Mouse (Mus musculus) limb, embryonic 13.5 days (tissue): ENCODE results near the gene Hps4. TPM values are rescaled to one million over a fixed set of nuclear protein-coding genes. Genes with fewer than 3 reads are reported as not detected.

Experiments used
- ATAC-seq: fragments of 200-750 bp; cut with Nextera tagmentation; 2 replicates; pipeline ENCODE4 v1.8.0; 2017; ENCODE audit warnings: low read depth, moderate number of reproducible peaks, moderate TSS enrichment; ENCODE audit not compliant: low FRiP score
- H3K27ac ChIP-seq: fragments of 300-500 bp; sonication (generic); 2 replicates; pipeline ENCODE4 v1.5.1; 2015; ENCODE audit warnings: inconsistent platforms, mild to moderate bottlenecking, moderate library complexity
- H3K27me3 ChIP-seq: fragments of 300-500 bp; sonication (generic); 2 replicates; pipeline ENCODE4 v1.6.1; 2015; ENCODE audit warnings: mild to moderate bottlenecking, inconsistent platforms
- H3K36me3 ChIP-seq: fragments of 300-500 bp; sonication (generic); 2 replicates; pipeline ENCODE4 v1.6.1; 2015; ENCODE audit warnings: inconsistent platforms, mild to moderate bottlenecking, moderate library complexity
- H3K4me1 ChIP-seq: fragments of 300-500 bp; sonication (generic); 2 replicates; pipeline ENCODE4 v1.6.1; 2015; ENCODE audit warnings: inconsistent platforms
- H3K4me2 ChIP-seq: fragments of 300-500 bp; sonication (generic); replicated peaks from 2 replicates; pipeline ENCODE4 v1.6.1; 2015; ENCODE audit warnings: inconsistent platforms, mild to moderate bottlenecking, moderate library complexity
- H3K4me3 ChIP-seq: fragments of 300-500 bp; sonication (generic); 2 replicates; pipeline ENCODE4 v1.5.1; 2015; ENCODE audit warnings: moderate library complexity, mild to moderate bottlenecking, inconsistent platforms
- H3K9ac ChIP-seq: fragments of 300-500 bp; sonication (generic); 2 replicates; pipeline ENCODE4 v1.6.1; 2015; ENCODE audit warnings: mild to moderate bottlenecking, inconsistent platforms
- H3K9me3 ChIP-seq: fragments of 300-500 bp; sonication (generic); 2 replicates; pipeline ENCODE4 v1.6.1; 2016; ENCODE audit warnings: inconsistent platforms
- WGBS: fragments of 180-500 bp; shearing (Covaris S2); methylation state at CpG from one replicate; pipeline ENCODE4 v1.1.7; 2015; 5-methylcytosine and 5-hydroxymethylcytosine counted together
- polyA plus RNA-seq: library from polyadenylated mRNA; unstranded; fragments of >200 nt; fragmentation: Nextera tagmentation; extraction: Ambion mirVana; gene quantifications from 2 replicates; pipeline ENCODE4 v1.2.1, GENCODE M21; 2015

The Hps4 gene
- 42.5 and 43.6 TPM in 2 replicates for polyA plus RNA-seq

- no peak within 1 kb of the TSS for H3K27ac ChIP-seq
- peaks cover 37% of the 10 kb centered on the region for H3K4me1 ChIP-seq
- ATAC-seq: peak; percentile 71
- peak within 1 kb of the TSS; percentile 86 for H3K9ac ChIP-seq
- WGBS: 3% methylated on average over 50 of the region's 64 CpGs
- H3K4me3 ChIP-seq: peak within 1 kb of the TSS; percentile 97
- H3K9me3 ChIP-seq: no peaks in the 10 kb centered on the region
- no peaks in the 10 kb centered on the region for H3K27me3 ChIP-seq
- peak within 1 kb of the TSS; percentile 84 for H3K4me2 ChIP-seq
- H3K36me3 ChIP-seq: peaks cover 40% of the 10 kb centered on the region
These were observed at the start of gene Hps4, which contains the start of gene Srrd for GRCm38 (mm10) chr5:112342463-112343204. Gene Hps4, plus strand, starts transcription at chr5:112343083. Gene Srrd, minus strand, starts transcription at chr5:112343040.

- Histone ChIP-seq H3K27me3 (no peaks in the 10 kb centered on the region), H3K4me2 (no peak overlapping the region), H3K9ac (no peak overlapping the region), H3K27ac (no peak overlapping the region), H3K36me3 (no peaks in the 10 kb centered on the region), H3K4me3 (no peak overlapping the region), H3K9me3 (no peaks in the 10 kb centered on the region), H3K4me1 (peaks cover 42% of the 10 kb centered on the region)
- no peak for ATAC-seq
- 77% methylated on average over 2 of the region's 2 CpGs for WGBS
These were observed 49.1 kb upstream of the Hps4 start for GRCm38 (mm10) chr5:112293800-112294199.

GRCm38 (mm10) chr5:112294696-112295095 lies 48.2 kb upstream of the Hps4 start:
- no peaks in the 10 kb centered on the region for H3K9me3 ChIP-seq
- H3K27ac ChIP-seq: no peak overlapping the region
- WGBS: 66% methylated on average over 4 of the region's 4 CpGs
- no peak overlapping the region for H3K9ac ChIP-seq
- peaks cover 33% of the 10 kb centered on the region for H3K4me1 ChIP-seq
- H3K36me3 ChIP-seq: no peaks in the 10 kb centered on the region
- no peak for ATAC-seq
- H3K4me3 ChIP-seq: no peak overlapping the region
- H3K4me2 ChIP-seq: no peak overlapping the region
- H3K27me3 ChIP-seq: no peaks in the 10 kb centered on the region

DNA sequence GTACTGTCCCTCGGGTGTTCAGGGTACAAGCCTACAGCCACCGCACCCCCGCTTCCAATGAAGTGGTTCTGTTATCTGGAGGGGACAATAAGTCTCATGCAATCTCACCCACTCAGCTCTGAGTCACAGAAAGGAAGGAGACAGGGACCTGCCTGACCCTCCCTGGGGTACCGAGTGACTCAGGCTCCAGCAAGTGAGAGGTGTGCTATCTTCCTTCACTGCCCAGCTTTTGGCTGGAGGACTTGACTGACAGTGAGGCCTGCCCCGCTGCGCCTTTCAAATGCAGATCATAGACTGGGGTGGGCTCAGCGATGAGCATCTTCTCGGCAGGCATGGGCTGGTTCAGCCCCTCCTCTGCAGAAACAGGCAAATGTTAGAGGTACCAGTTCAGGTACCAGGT lies 47.7 kb upstream of the Hps4 start:
- ATAC-seq: no peak
- Histone ChIP-seq H3K9ac (no peak overlapping the region), H3K27ac (no peak overlapping the region), H3K9me3 (no peaks in the 10 kb centered on the region), H3K4me1 (peaks cover 29% of the 10 kb centered on the region), H3K27me3 (no peaks in the 10 kb centered on the region), H3K4me2 (no peak overlapping the region), H3K4me3 (no peak overlapping the region), H3K36me3 (no peaks in the 10 kb centered on the region)
- 53% methylated on average over 8 of the region's 8 CpGs for WGBS

DNA sequence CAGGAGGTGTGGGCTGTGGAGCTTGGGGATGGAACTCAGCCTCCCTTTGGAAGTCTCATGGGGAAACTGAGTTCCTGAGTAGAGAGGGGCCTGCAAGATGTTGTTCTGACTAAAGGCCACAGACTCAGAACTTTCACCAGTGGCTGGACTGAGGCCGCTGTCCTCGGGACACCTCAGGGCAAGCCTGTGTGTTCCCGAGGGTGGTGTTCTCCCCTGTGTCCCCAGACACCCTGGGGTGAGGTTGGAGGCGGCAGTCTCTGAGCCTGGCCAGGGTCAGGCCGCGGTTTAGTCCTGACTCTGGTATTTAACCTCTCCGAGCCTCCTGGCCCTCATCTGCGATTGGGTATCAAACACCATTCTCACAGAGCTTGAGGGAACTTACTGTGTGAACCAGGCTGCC lies 47.3 kb upstream of the Hps4 start:
- no peak overlapping the region for H3K9ac ChIP-seq
- no peaks in the 10 kb centered on the region for H3K27me3 ChIP-seq
- no peak overlapping the region for H3K4me3 ChIP-seq
- no peaks in the 10 kb centered on the region for H3K9me3 ChIP-seq
- WGBS: 60% methylated on average over 8 of the region's 8 CpGs
- H3K4me1 ChIP-seq: peaks cover 25% of the 10 kb centered on the region
- no peak for ATAC-seq
- no peak overlapping the region for H3K4me2 ChIP-seq
- H3K27ac ChIP-seq: no peak overlapping the region
- H3K36me3 ChIP-seq: no peaks in the 10 kb centered on the region

GRCm38 (mm10) chr5:112296404-112297181 lies 46.3 kb upstream of the Hps4 start:
- peaks cover 22% of the 10 kb centered on the region for H3K4me1 ChIP-seq
- WGBS: 70% methylated on average over 6 of the region's 6 CpGs
- H3K4me3 ChIP-seq: no peak overlapping the region
- H3K9me3 ChIP-seq: no peaks in the 10 kb centered on the region
- no peak for ATAC-seq
- H3K4me2 ChIP-seq: no peak overlapping the region
- no peaks in the 10 kb centered on the region for H3K27me3 ChIP-seq
- H3K9ac ChIP-seq: no peak overlapping the region
- no peaks in the 10 kb centered on the region for H3K36me3 ChIP-seq
- no peak overlapping the region for H3K27ac ChIP-seq

DNA sequence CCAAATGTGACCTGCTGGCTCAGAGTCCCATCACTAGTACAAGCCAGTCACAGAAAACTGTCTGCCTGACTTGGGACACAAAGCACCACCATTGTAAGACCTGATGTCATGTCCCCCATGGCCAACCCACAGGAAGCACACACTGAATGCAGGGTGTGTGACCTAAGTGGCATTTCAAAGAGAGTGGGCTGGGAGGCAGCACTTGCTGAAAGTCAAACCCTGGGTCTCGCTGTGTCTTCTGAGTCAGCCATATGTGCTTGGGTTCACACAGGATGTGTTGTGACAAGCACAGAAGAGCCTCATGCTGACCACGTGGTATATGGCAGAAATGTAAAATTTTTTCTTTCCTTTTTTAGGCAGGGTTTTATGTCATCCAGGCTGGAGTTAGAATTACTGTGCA lies 45.6 kb upstream of the Hps4 start:
- peaks cover 22% of the 10 kb centered on the region for H3K4me1 ChIP-seq
- no peak overlapping the region for H3K4me3 ChIP-seq
- no peak overlapping the region for H3K9ac ChIP-seq
- no peaks in the 10 kb centered on the region for H3K9me3 ChIP-seq
- H3K36me3 ChIP-seq: no peaks in the 10 kb centered on the region
- no peaks in the 10 kb centered on the region for H3K27me3 ChIP-seq
- no peak overlapping the region for H3K4me2 ChIP-seq
- no peak overlapping the region for H3K27ac ChIP-seq
- ATAC-seq: no peak
- 84% methylated on average over 2 of the region's 2 CpGs for whole genome bisulfite sequencing

DNA sequence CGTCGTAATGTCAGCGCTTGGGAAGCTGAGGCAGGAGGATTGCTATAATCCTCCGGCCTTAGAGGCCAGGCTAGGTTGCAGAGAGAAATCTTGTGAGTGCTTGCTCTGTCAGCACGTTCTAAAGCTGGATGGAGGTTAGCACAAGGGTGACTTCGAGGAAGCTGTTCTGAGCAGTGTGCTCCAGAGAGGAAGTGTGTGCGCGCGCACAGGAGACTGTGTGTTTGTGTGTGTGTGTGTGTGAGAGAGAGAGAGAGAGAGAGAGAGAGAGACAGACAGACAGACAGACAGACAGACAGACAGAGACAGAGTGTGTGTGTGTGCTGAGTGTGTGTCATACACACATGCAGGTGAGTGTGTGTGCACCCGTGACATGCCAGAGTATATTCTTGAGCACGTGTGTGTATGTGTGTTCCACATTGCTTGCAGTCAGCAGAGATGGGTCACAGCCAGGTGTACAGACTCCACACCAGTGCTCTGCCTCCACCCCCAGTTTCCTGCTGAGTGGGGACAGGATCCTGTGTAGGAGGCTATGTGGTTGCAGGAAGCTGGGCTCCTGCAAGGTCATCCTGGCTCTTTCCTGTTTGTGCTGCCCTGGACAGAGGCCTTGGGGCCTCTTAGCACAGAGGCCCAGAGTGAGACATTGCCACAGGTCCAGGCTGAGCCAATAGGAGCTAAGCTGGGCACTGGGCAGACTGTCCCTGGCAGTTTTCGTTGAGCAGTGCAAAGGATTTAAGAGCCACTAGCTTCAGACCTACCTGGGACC lies 44.5 kb upstream of the Hps4 start:
- no peak overlapping the region for H3K9ac ChIP-seq
- H3K27me3 ChIP-seq: no peaks in the 10 kb centered on the region
- WGBS: 88% methylated on average over 12 of the region's 12 CpGs
- H3K9me3 ChIP-seq: no peaks in the 10 kb centered on the region
- ATAC-seq: no peak
- H3K4me1 ChIP-seq: peaks cover 22% of the 10 kb centered on the region
- H3K4me3 ChIP-seq: no peak overlapping the region
- no peak overlapping the region for H3K27ac ChIP-seq
- H3K4me2 ChIP-seq: no peak overlapping the region
- H3K36me3 ChIP-seq: no peaks in the 10 kb centered on the region

DNA sequence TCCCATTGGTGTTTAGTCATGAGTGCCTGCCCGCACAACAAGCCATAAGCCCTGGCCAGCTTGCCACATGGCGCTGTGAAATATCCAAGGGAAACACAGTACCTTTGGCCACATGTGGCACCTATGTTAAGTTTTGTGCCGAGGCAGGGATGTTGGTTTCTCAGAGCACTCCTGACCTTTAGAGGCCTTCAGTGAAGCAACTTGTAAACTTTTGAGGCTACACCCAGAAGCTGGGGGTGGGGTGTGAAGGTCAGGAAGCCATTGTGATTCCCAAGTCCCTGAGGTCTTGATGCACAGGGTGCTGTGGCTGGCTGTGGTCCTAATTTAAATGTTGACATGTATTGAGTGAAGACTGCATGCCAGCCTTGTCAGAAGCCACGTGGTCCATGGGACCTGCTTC lies 43.5 kb upstream of the Hps4 start:
- 81% methylated on average over 4 of the region's 4 CpGs for WGBS
- no peak for ATAC-seq
- 0 out of 2 replicates have a peak, but pooled peaks cover 3% of the 10 kb centered on the region for H3K36me3 ChIP-seq
- H3K27me3 ChIP-seq: no peaks in the 10 kb centered on the region
- no peaks in the 10 kb centered on the region for H3K9me3 ChIP-seq
- 0 out of 2 replicates have a peak overlapping the region, but pooled peaks have one; percentile 6 for H3K27ac ChIP-seq
- H3K4me1 ChIP-seq: peaks cover 16% of the 10 kb centered on the region
- H3K4me3 ChIP-seq: no peak overlapping the region
- H3K9ac ChIP-seq: no peak overlapping the region
- no peak overlapping the region for H3K4me2 ChIP-seq

DNA sequence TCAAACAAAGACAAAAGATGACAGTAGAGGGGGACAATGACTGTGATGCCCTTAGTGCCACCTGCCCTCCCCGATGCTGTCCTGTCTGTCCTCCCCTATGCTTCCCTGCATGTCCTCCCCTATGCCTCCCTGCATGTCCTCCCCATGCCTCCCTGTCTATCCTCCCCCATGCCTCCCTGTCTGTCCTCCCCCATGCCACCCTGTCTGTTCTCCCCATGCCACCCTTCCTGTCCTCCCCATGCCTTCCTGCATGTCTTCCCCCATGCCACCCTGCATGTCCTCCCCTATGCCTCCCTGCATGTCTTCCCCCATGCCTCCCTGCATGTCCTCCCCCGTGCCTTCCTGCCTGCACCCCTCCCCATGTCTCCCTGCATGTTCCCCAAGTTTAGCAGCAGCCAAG lies 42.8 kb upstream of the Hps4 start:
- 90% methylated on average over 2 of the region's 2 CpGs for WGBS
- Histone ChIP-seq H3K4me1 (peaks cover 9% of the 10 kb centered on the region), H3K27me3 (no peaks in the 10 kb centered on the region), H3K4me2 (no peak overlapping the region), H3K9me3 (no peaks in the 10 kb centered on the region), H3K36me3 (peaks cover 7% of the 10 kb centered on the region), H3K4me3 (no peak overlapping the region), H3K9ac (no peak overlapping the region), H3K27ac (no peak overlapping the region)
- no peak for ATAC-seq

DNA sequence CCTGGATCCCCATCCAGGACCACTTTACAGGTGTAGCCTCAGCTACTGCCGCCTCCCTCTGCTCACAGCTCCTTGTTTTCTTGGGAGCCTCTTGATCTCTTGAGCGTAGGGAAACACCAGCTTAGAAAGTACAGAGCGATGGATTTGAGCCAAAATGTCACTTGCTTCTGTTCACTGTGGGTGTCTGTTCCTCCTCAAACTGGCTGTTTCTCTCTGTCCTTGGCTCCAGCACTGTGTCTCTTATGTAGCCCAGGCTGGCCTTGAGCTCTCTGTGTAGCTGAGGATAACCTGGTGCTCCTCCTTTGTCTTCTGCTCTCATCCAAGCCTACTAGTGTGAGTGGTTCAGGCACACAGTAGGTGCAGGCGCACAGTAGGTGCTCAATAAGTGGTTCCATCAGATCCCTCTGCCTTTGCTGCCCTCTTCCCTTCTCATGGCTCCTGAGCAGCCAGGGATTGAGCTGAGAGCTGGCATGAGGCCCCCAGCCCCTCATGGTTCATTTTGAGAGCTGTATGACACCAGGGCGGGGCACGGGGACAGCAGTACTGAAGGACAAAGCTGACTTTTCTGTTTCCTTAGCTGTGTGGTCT lies 42.1 kb upstream of the Hps4 start:
- 91% methylated on average over 6 of the region's 6 CpGs for WGBS

More for the DNA sequence above, 42.1 kb upstream of the Hps4 start:
- peaks cover 6% of the 10 kb centered on the region for H3K4me1 ChIP-seq
- H3K9me3 ChIP-seq: no peaks in the 10 kb centered on the region
- no peak overlapping the region for H3K4me2 ChIP-seq
- H3K36me3 ChIP-seq: peaks cover 10% of the 10 kb centered on the region
- no peaks in the 10 kb centered on the region for H3K27me3 ChIP-seq
- H3K27ac ChIP-seq: no peak overlapping the region
- H3K9ac ChIP-seq: no peak overlapping the region
- ATAC-seq: no peak
- no peak overlapping the region for H3K4me3 ChIP-seq
